Mouse (Mus musculus): ENCODE measurements around the gene Cend1. TPM values are rescaled to one million over a fixed set of nuclear protein-coding genes. Genes with fewer than 3 reads are reported as not detected.

Gene Cend1
- polyA plus RNA-seq (2014; fragmentation: Nextera tagmentation; extraction: Ambion mirVana): not detected in 2 replicates

GRCm38 (mm10) chr7:141429310-141429709 lies at the start of gene Cend1:
Cend1 (minus strand) TSS chr7:141429491.
- peaks cover 3% of the 10 kb centered on the region; the same call in 1 of the 2 replicates for H3K4me1 ChIP-seq (ENCODE audit: insufficient read depth)
- H3K9me3 ChIP-seq (ENCODE audit: low read depth, low read length): no peaks in the 10 kb centered on the region
- DNase-seq (peak; percentile 45), ATAC-seq (ENCODE audit: insufficient read depth) (peak; percentile 18; the same call in 1 of the 2 replicates)
- H3K9ac ChIP-seq: no peak within 1 kb of the TSS
- no peaks in the 10 kb centered on the region for H3K27me3 ChIP-seq (ENCODE audit: insufficient read depth, low read length)
- 4% methylated on average over 19 of the region's 19 CpGs for WGBS
- H3K4me3 ChIP-seq (ENCODE audit: low read depth, low read length): no peak within 1 kb of the TSS
- H3K36me3 ChIP-seq (ENCODE audit: insufficient read depth): peaks cover 35% of the 10 kb centered on the region
- H3K4me2 ChIP-seq: peak within 1 kb of the TSS; percentile 39; the same call in 1 of the 2 replicates
- H3K27ac ChIP-seq (ENCODE audit: low read depth): no peak within 1 kb of the TSS
- no peak for TF ChIP-seq CTCF (IDR thresholded peaks at IDR 0.05; ENCODE audit: low read depth)

DNA sequence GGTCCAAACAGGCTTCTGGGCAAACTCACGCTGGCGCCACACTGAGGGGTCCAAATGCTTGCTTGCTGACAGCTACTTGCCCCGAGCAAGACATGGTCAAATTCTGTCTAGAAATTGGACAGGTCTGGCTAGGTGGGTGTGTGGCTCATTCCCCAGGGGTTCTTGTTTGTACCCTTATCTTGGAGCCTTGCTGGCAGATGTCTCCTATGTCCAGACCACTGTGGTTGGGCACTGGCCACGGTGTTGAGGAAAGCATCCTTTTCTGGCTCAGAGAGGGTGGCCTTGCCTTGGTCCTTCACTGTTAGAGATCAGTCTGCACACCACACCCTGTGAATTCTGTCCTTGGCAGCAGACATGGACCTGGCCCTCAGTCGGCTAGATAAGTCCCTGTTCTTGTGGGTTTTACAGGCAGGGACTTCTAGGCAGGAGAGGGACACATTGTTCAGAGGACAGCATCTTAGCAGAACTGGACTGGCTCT lies 49.0 kb upstream of the Cend1 start:
- H3K4me1 ChIP-seq (ENCODE audit: insufficient read depth): peaks cover 36% of the 10 kb centered on the region
- H3K27me3 ChIP-seq (ENCODE audit: insufficient read depth, low read length): peaks cover 10% of the 10 kb centered on the region; the same call in 1 of the 2 replicates
- H3K9me3 ChIP-seq (ENCODE audit: low read depth, low read length): no peaks in the 10 kb centered on the region
- no peak overlapping the region; the same call in 1 of the 2 replicates for H3K4me3 ChIP-seq (ENCODE audit: low read depth, low read length)
- DNase-seq (no peak), ATAC-seq (ENCODE audit: insufficient read depth) (no peak)
- H3K27ac ChIP-seq (ENCODE audit: low read depth): peak overlapping the region; percentile 98; the same call in 1 of the 2 replicates
- no peaks in the 10 kb centered on the region for H3K36me3 ChIP-seq (ENCODE audit: insufficient read depth)
- WGBS: 56% methylated on average over 5 of the region's 5 CpGs
- peak overlapping the region; percentile 46 for H3K9ac ChIP-seq
- no peak for TF ChIP-seq CTCF (IDR thresholded peaks at IDR 0.05; ENCODE audit: low read depth)
- peak overlapping the region; percentile 86 for H3K4me2 ChIP-seq

GRCm38 (mm10) chr7:141477578-141478269 lies 48.4 kb upstream of the Cend1 start:
- ATAC-seq (ENCODE audit: insufficient read depth) (no peak), DNase-seq (no peak)
- Histone ChIP-seq H3K4me1 (ENCODE audit: insufficient read depth) (peaks cover 36% of the 10 kb centered on the region), H3K4me3 (ENCODE audit: low read depth, low read length) (peak overlapping the region; percentile 81; the same call in 1 of the 2 replicates), H3K9me3 (ENCODE audit: low read depth, low read length) (no peaks in the 10 kb centered on the region), H3K4me2 (peak overlapping the region; percentile 86), H3K27ac (ENCODE audit: low read depth) (peak overlapping the region; percentile 98), H3K36me3 (ENCODE audit: insufficient read depth) (peaks cover 2% of the 10 kb centered on the region), H3K9ac (peak overlapping the region; percentile 75), H3K27me3 (ENCODE audit: insufficient read depth, low read length) (peaks cover 9% of the 10 kb centered on the region; the same call in 1 of the 2 replicates)
- 25% methylated on average over 4 of the region's 4 CpGs for WGBS
- no peak for TF ChIP-seq CTCF (IDR thresholded peaks at IDR 0.05; ENCODE audit: low read depth)

GRCm38 (mm10) chr7:141476981-141477370 lies 47.7 kb upstream of the Cend1 start:
- TF ChIP-seq CTCF (IDR thresholded peaks at IDR 0.05; ENCODE audit: low read depth): no peak
- 3% methylated on average over 7 of the region's 7 CpGs for WGBS
- DNase-seq: no peak
- no peaks in the 10 kb centered on the region for H3K9me3 ChIP-seq (ENCODE audit: low read depth, low read length)
- H3K27me3 ChIP-seq (ENCODE audit: insufficient read depth, low read length): 0 out of 2 replicates have a peak, but pooled peaks cover 2% of the 10 kb centered on the region
- peaks cover 9% of the 10 kb centered on the region for H3K36me3 ChIP-seq (ENCODE audit: insufficient read depth)
- peak overlapping the region; percentile 98 for H3K27ac ChIP-seq (ENCODE audit: low read depth)
- H3K4me2 ChIP-seq: peak overlapping the region; percentile 86
- peak overlapping the region; percentile 81 for H3K4me3 ChIP-seq (ENCODE audit: low read depth, low read length)
- peak; percentile 4; the same call in 1 of the 2 replicates for ATAC-seq (ENCODE audit: insufficient read depth)
- H3K9ac ChIP-seq: peak overlapping the region; percentile 75
- peaks cover 36% of the 10 kb centered on the region for H3K4me1 ChIP-seq (ENCODE audit: insufficient read depth)

GRCm38 (mm10) chr7:141476226-141476980 lies 47.1 kb upstream of the Cend1 start:
- DNase-seq (peak; percentile 90), ATAC-seq (ENCODE audit: insufficient read depth) (peak; percentile 85)
- peaks cover 31% of the 10 kb centered on the region for H3K4me1 ChIP-seq (ENCODE audit: insufficient read depth)
- H3K9me3 ChIP-seq (ENCODE audit: low read depth, low read length): no peaks in the 10 kb centered on the region
- 0% methylated on average over 14 of the region's 17 CpGs for WGBS
- peak overlapping the region; percentile 81 for H3K4me3 ChIP-seq (ENCODE audit: low read depth, low read length)
- peak; percentile 67 for TF ChIP-seq CTCF (IDR thresholded peaks at IDR 0.05; ENCODE audit: low read depth)
- H3K36me3 ChIP-seq (ENCODE audit: insufficient read depth): peaks cover 14% of the 10 kb centered on the region
- H3K4me2 ChIP-seq: peak overlapping the region; percentile 86
- no peaks in the 10 kb centered on the region for H3K27me3 ChIP-seq (ENCODE audit: insufficient read depth, low read length)
- H3K9ac ChIP-seq: peak overlapping the region; percentile 75
- peak overlapping the region; percentile 98 for H3K27ac ChIP-seq (ENCODE audit: low read depth)

DNA sequence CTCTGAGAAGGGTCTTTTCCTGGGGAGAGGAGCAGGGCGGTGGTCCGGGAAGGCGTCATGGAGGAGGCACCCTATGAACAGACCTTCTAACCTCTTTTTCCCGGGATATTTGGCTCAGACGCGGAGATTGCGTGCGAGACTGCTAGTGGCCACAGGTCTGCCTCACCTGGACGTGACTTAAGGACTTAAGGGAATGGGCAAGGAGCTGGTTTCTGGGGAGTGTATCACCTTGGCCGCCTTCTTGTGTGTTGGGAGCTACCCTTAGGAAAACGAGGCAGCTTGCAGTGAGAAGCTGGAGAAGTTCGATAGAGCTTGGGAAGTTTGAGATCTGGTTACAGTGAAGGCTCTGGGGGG lies 46.5 kb upstream of the Cend1 start:
- DNase-seq (peak; percentile 47), ATAC-seq (ENCODE audit: insufficient read depth) (no peak)
- Histone ChIP-seq H3K4me2 (peak overlapping the region; percentile 86), H3K36me3 (ENCODE audit: insufficient read depth) (peaks cover 20% of the 10 kb centered on the region), H3K4me3 (ENCODE audit: low read depth, low read length) (peak overlapping the region; percentile 81), H3K9ac (peak overlapping the region; percentile 75), H3K27me3 (ENCODE audit: insufficient read depth, low read length) (no peaks in the 10 kb centered on the region), H3K9me3 (ENCODE audit: low read depth, low read length) (no peaks in the 10 kb centered on the region), H3K4me1 (ENCODE audit: insufficient read depth) (peaks cover 25% of the 10 kb centered on the region), H3K27ac (ENCODE audit: low read depth) (peak overlapping the region; percentile 98)
- no peak for TF ChIP-seq CTCF (IDR thresholded peaks at IDR 0.05; ENCODE audit: low read depth)
- 0% methylated on average over 12 of the region's 12 CpGs for WGBS
